Mouse (Mus musculus): ENCODE measurements around the gene D7Ertd443e.

DNA sequence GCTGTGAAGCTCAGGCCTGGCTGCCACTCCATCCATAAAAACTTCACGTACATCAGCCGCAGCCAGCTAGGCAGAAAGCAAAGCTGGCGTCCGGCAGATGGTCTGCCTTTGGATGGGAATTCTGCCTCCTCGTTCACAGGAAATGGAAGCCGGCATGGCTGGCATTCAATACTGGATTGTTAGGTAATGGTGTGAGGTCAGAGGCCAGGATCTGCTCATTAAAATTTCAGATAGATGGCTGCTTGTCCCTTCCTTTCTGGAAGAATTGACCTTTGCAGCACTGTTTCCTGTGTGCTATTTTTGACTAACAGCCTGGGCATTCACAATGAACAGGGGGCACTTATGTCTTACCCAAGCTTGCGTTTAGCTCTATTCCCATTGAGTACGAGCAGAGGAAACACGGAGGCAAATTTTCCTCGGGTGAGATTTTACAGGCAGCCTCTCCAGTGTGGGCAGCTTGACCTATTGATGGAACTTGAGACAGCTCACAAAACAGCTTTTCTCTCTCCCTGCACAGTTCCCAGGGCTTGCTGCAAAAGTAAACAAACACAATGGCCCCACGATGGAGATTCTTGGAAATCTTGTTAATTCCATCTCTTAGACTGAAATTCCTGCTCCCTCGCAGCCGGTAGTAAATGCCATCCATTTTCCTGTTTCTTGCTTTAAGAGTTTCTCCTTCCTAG lies 157.5 kb downstream of the D7Ertd443e start:
- TF ChIP-seq POLR2A (IDR thresholded peaks at IDR 0.05; ENCODE audit: insufficient read depth, low read length) (no peak), CTCF (IDR thresholded peaks at IDR 0.05; ENCODE audit: low read depth, low read length) (no peak), EP300 (IDR thresholded peaks at IDR 0.05; ENCODE audit: insufficient read depth, low read depth, low read length) (no peak)

Measured in ES-Bruce4 (cell line).